Mouse (Mus musculus): ENCODE measurements around the gene Chek2.

DNA sequence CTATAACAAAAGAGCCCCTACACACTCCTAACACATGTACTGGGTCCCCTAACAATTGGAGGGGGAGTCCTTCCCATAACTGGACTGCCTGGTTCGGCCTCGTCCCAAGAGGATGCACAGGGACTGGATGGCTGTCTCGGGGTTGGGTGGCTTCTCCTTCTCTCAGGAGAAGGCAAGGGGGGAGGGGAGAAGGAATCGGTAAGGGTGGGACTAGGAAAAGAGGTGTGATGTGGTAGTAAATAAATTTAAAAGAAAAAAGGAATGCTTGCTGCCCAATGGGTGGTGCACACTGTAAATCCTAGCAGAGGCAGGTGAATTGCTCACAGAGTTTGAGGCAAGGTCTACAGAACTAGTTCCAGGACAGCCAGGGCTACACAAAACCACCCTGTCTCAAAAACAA lies 33.6 kb upstream of the Chek2 start:
- TF ChIP-seq CTCF (IDR thresholded peaks at IDR 0.05; ENCODE audit: low read depth) (no peak), EP300 (IDR thresholded peaks at IDR 0.05; ENCODE audit: low read depth) (no peak)

Measured in liver, embryonic 14.5 days (tissue).